Mouse (Mus musculus) embryonic facial prominence, embryonic 14.5 days (tissue): ENCODE data around the gene Hdac7. TPM values are rescaled to one million over a fixed set of nuclear protein-coding genes. Genes with fewer than 3 reads are reported as not detected.

Source experiments
- ATAC-seq: fragments of 200-750 bp; cut with Nextera tagmentation; 2 replicates; pipeline ENCODE4 v1.8.0; 2017; ENCODE audit warnings: low read depth, moderate number of reproducible peaks, moderate TSS enrichment
- DNase-seq: peaks from one replicate; pipeline ENCODE4 v3.0.0-alpha.2; 2015; ENCODE audit warnings: low spot score
- H3K27ac ChIP-seq: fragments of 300-500 bp; sonication (generic); replicated peaks from 2 replicates; pipeline ENCODE4 v1.5.1; 2014; ENCODE audit warnings: low read depth, mild to moderate bottlenecking, low read length, moderate library complexity
- H3K27me3 ChIP-seq: fragments of 300-500 bp; sonication (generic); replicated peaks from 2 replicates; pipeline ENCODE4 v1.6.1; 2014; ENCODE audit warnings: low read length; ENCODE audit not compliant: control insufficient read depth, insufficient read depth
- H3K36me3 ChIP-seq: fragments of 300-500 bp; sonication (generic); 2 replicates; pipeline ENCODE4 v1.6.1; 2014; ENCODE audit warnings: low read length, mixed read lengths; ENCODE audit not compliant: control insufficient read depth, insufficient read depth
- H3K4me1 ChIP-seq: fragments of 300-500 bp; sonication (generic); 2 replicates; pipeline ENCODE4 v1.6.1; 2014; ENCODE audit warnings: antibody characterized with exemption, low read length; ENCODE audit not compliant: control insufficient read depth, insufficient read depth
- H3K4me2 ChIP-seq: fragments of 300-500 bp; sonication (generic); 2 replicates; pipeline ENCODE4 v1.6.1; 2014; ENCODE audit warnings: low read depth, mild to moderate bottlenecking, low read length, moderate library complexity, mixed read lengths
- H3K4me3 ChIP-seq: fragments of 300-500 bp; sonication (generic); 2 replicates; pipeline ENCODE4 v1.5.1; 2014; ENCODE audit warnings: low read depth, mild to moderate bottlenecking, low read length
- H3K9ac ChIP-seq: fragments of 300-500 bp; sonication (generic); 2 replicates; pipeline ENCODE4 v1.6.1; 2014; ENCODE audit warnings: low read depth, mild to moderate bottlenecking, low read length, moderate library complexity, mixed read lengths
- H3K9me3 ChIP-seq: fragments of 300-500 bp; sonication (generic); 2 replicates; pipeline ENCODE4 v1.6.1; 2016; ENCODE audit warnings: low read length; ENCODE audit not compliant: control insufficient read depth
- WGBS: fragments of 180-500 bp; shearing (Covaris S2); extraction: QIAGEN DNeasy Blood & Tissue Kit; methylation state at CpG from one replicate; pipeline ENCODE4 v1.1.7; 2014; 5-methylcytosine and 5-hydroxymethylcytosine counted together
- polyA plus RNA-seq: library from polyadenylated mRNA; unstranded; fragments of >200 nt; fragmentation: Nextera tagmentation; extraction: Ambion mirVana; gene quantifications from 2 replicates; pipeline ENCODE4 v1.2.1, GENCODE M21; 2014

Gene Hdac7
- polyA plus RNA-seq, 1 experiment from 2014 or later: 30.8 TPM

GRCm38 (mm10) chr15:97788821-97789220 lies 55.5 kb downstream of the Hdac7 start:
- ATAC-seq: no peak

GRCm38 (mm10) chr15:97787799-97788667 lies 56.3 kb downstream of the Hdac7 start:
- Histone ChIP-seq H3K4me1 (0 out of 2 replicates have a peak, but pooled peaks cover 5% of the 10 kb centered on the region), H3K9me3 (no peaks in the 10 kb centered on the region), H3K27ac (no peak overlapping the region), H3K4me3 (no peak overlapping the region), H3K36me3 (peaks cover 21% of the 10 kb centered on the region), H3K9ac (no peak overlapping the region), H3K4me2 (no peak overlapping the region), H3K27me3 (no peaks in the 10 kb centered on the region)
- ATAC-seq (no peak), DNase-seq (no peak)
- WGBS: 69% methylated on average over 19 of the region's 19 CpGs

More at GRCm38 (mm10) chr15:97788821-97789220, 55.5 kb downstream of the Hdac7 start:
- Histone ChIP-seq H3K4me2 (no peak overlapping the region), H3K4me3 (no peak overlapping the region), H3K9ac (0 out of 2 replicates have a peak overlapping the region, but pooled peaks have one; percentile 8), H3K27me3 (no peaks in the 10 kb centered on the region), H3K36me3 (peaks cover 25% of the 10 kb centered on the region), H3K4me1 (0 out of 2 replicates have a peak, but pooled peaks cover 5% of the 10 kb centered on the region), H3K27ac (no peak overlapping the region), H3K9me3 (no peaks in the 10 kb centered on the region)
- DNase-seq: no peak
- WGBS: 61% methylated on average over 6 of the region's 6 CpGs

GRCm38 (mm10) chr15:97787148-97787798 lies 57.0 kb downstream of the Hdac7 start:
- Histone ChIP-seq H3K9me3 (no peaks in the 10 kb centered on the region), H3K27ac (no peak overlapping the region), H3K27me3 (no peaks in the 10 kb centered on the region), H3K9ac (no peak overlapping the region), H3K4me1 (peaks cover 10% of the 10 kb centered on the region), H3K4me2 (no peak overlapping the region), H3K36me3 (peaks cover 15% of the 10 kb centered on the region), H3K4me3 (no peak overlapping the region)
- 73% methylated on average over 7 of the region's 7 CpGs for WGBS
- ATAC-seq: no peak
- no peak for DNase-seq

DNA sequence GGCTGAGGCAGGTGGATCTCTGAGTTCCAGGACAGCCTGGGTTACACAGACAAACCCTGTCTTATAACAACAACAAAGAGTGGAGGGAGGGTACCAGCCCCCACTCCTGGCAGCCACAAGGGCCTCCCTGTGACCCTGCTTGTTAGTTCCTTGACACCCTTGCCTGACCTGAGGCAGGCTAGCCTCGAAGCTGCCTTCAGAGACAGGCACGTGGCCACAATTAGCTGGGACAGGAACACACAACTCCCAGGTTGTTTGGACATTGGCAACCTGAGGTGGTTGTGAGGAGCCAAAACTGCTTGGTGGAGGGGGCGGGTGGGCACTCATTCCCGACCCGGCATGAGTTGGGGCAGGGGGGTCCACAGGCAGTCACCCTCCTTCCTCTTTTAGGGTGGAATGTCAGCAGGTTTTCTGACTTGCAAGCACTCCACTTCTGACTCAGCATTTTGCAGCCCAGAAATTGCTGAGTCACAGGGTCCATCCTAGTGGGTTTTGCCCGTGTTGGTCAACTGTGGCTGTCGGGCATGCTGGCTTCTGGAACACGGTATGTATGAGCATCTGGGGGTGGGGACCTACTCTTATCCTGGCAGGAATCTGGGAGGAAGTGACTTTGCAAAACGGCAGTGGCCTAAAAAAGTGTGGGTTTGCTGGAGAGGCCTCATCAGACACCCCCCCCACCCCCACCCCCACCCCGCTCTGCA lies 57.7 kb downstream of the Hdac7 start:
- ATAC-seq (no peak), DNase-seq (no peak)
- Histone ChIP-seq H3K4me1 (peaks cover 17% of the 10 kb centered on the region), H3K9ac (no peak overlapping the region), H3K27me3 (no peaks in the 10 kb centered on the region), H3K9me3 (no peaks in the 10 kb centered on the region), H3K27ac (no peak overlapping the region), H3K4me2 (no peak overlapping the region), H3K36me3 (peaks cover 9% of the 10 kb centered on the region; the same call in 1 of the 2 replicates), H3K4me3 (no peak overlapping the region)
- 67% methylated on average over 10 of the region's 10 CpGs for WGBS

GRCm38 (mm10) chr15:97785731-97786411 lies 58.4 kb downstream of the Hdac7 start:
- no peaks in the 10 kb centered on the region for H3K27me3 ChIP-seq
- no peak overlapping the region for H3K9ac ChIP-seq
- no peak overlapping the region for H3K27ac ChIP-seq
- H3K36me3 ChIP-seq: 0 out of 2 replicates have a peak, but pooled peaks cover 3% of the 10 kb centered on the region
- H3K4me1 ChIP-seq: peaks cover 22% of the 10 kb centered on the region
- no peak for DNase-seq
- H3K4me3 ChIP-seq: no peak overlapping the region
- WGBS: 70% methylated on average over 9 of the region's 9 CpGs
- no peak overlapping the region for H3K4me2 ChIP-seq
- no peak for ATAC-seq
- H3K9me3 ChIP-seq: no peaks in the 10 kb centered on the region

DNA sequence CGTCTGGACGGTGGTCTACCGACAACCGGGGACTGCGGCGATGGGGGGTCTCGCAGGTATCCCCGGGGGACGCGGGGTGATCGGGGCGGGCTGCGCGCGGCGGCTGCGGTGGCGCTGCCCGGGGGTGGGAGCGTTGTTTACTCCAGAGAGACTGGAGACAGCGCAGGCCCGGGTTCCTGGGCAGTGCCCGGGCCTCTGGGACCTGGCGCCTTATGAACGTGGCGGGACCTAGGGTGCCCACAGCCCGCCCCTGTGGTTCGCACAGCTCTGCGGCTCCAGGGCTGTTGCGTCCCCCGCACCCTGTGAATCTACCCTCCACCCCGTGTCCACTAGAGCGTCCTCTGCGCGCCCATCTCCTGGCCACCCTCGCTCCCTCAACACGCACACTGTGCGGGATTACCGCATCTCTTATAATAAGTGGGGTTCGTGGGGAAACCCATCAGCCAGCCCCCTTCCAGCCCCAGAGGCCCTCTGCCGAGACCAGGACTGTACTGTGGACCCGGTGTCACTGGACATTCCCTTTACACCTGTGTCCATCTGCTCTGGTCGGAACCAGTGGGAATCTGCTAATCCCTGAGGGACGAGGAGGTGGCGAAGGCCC lies 59.6 kb downstream of the Hdac7 start:
- peak overlapping the region; percentile 80 for H3K9ac ChIP-seq
- 0 out of 2 replicates have a peak, but pooled peaks cover 1% of the 10 kb centered on the region for H3K36me3 ChIP-seq
- peak overlapping the region; percentile 93 for H3K4me2 ChIP-seq
- peak; percentile 41 for ATAC-seq
- no peak overlapping the region for H3K27ac ChIP-seq
- 10% methylated on average over 29 of the region's 45 CpGs for WGBS
- no peaks in the 10 kb centered on the region for H3K9me3 ChIP-seq
- DNase-seq: no peak
- H3K4me1 ChIP-seq: peaks cover 23% of the 10 kb centered on the region
- no peaks in the 10 kb centered on the region for H3K27me3 ChIP-seq
- H3K4me3 ChIP-seq: peak overlapping the region; percentile 72

DNA sequence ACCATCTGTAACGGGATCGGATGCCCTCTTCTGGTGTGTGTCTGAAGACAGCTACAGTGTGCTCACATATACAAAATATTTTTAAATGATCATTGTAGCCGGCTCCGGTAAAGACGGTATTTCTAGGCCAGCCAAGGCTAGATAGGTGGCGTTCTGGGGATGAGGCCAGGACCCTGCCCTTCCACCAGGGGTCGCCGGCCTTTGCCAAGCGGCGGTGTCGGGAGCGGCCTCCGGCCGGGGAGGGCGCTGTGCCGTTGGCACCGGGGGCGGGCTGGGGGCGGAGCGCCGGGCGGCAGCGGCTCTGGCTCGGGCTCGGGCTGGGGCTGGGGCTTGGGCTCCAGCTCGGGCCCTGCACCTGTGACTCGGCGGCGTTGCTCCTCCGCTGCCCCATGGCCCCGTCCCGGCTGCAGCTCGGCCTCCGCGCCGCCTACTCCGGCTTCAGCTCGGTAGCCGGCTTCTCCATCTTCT lies 60.2 kb downstream of the Hdac7 start:
- Histone ChIP-seq H3K27ac (no peak overlapping the region), H3K4me3 (peak overlapping the region; percentile 72), H3K4me2 (peak overlapping the region; percentile 93), H3K4me1 (peaks cover 23% of the 10 kb centered on the region), H3K36me3 (no peaks in the 10 kb centered on the region), H3K9me3 (no peaks in the 10 kb centered on the region), H3K27me3 (no peaks in the 10 kb centered on the region), H3K9ac (peak overlapping the region; percentile 80)
- WGBS: 4% methylated on average over 12 of the region's 39 CpGs
- ATAC-seq: peak; percentile 89
- peak; percentile 87 for DNase-seq
